In genomic region chr8:8622031-8622430, GRCm38 (mm10) we compare ENCODE assay signal across 19 mouse cellular contexts. TPM values are rescaled to one million over a fixed set of nuclear protein-coding genes. Genes with fewer than 3 reads are reported as not detected.
DNase-seq lines count a peak whose midpoint lies in the region; ATAC-seq and TF ChIP-seq lines count a peak whose summit lies in the region.
"Had no signal": no experiment of that assay in that cellular context is flagged by ENCODE, and none has a peak within 500 bp of the region (broad histone marks: within the 10 kb centered on the region; RNA-seq: fewer than 3 reads in every experiment).

No protein-coding gene starts in this region.

- no peak overlapping the region for H3K27ac ChIP-seq in cerebellum, adult 2 months (ENCODE audit: insufficient read depth, low read length)
- 0 out of 2 replicates have a peak overlapping the region, but pooled peaks have one; percentile 29 for H3K27ac ChIP-seq in hindbrain, embryonic 16.5 days (ENCODE audit: low read depth, low read length)
- no peak overlapping the region for H3K27ac ChIP-seq in hindbrain, embryonic 14.5 days
- H3K27ac ChIP-seq: gastrocnemius, adult 2 months; limb, embryonic 13.5 days; liver, embryonic 15.5 days; midbrain, embryonic 12.5 days had no signal

- 15% methylated on average over 12 of the region's 12 CpGs for WGBS in cerebellum, adult 2 months
- WGBS in hindbrain, embryonic 16.5 days: 65% methylated on average over 12 of the region's 12 CpGs
- 72% methylated on average over 12 of the region's 12 CpGs for WGBS in hindbrain, embryonic 14.5 days

- TF ChIP-seq CTCF in cerebellum, adult 2 months (IDR thresholded peaks at IDR 0.05; ENCODE audit: borderline replicate concordance, insufficient read depth, low read depth, low read length): no peak

- no peaks in the 10 kb centered on the region for H3K27me3 ChIP-seq in cerebellum, adult 2 months (ENCODE audit: control insufficient read depth, insufficient read depth, low read length)
- H3K27me3 ChIP-seq in hindbrain, embryonic 16.5 days (replicated peaks; ENCODE audit: control insufficient read depth, insufficient read depth, low read length): no peaks in the 10 kb centered on the region
- H3K27me3 ChIP-seq in hindbrain, embryonic 14.5 days (ENCODE audit: control insufficient read depth, insufficient read depth, low read length): no peaks in the 10 kb centered on the region
- H3K27me3 ChIP-seq: CH12.LX; limb, embryonic 13.5 days; liver, embryonic 15.5 days had no signal

- H3K36me3 ChIP-seq in hindbrain, embryonic 16.5 days (ENCODE audit: control insufficient read depth, insufficient read depth, low read length): peaks cover 9% of the 10 kb centered on the region
- peaks cover 49% of the 10 kb centered on the region for H3K36me3 ChIP-seq in hindbrain, embryonic 14.5 days (replicated peaks; ENCODE audit: control insufficient read depth, insufficient read depth)
- H3K36me3 ChIP-seq: liver, embryonic 15.5 days had no signal

- H3K9ac ChIP-seq in hindbrain, embryonic 16.5 days (ENCODE audit: low read depth, low read length): no peak overlapping the region
- no peak overlapping the region for H3K9ac ChIP-seq in hindbrain, embryonic 14.5 days
- H3K9ac ChIP-seq: limb, embryonic 13.5 days; liver, embryonic 15.5 days; midbrain, embryonic 12.5 days had no signal

- H3K9me3 ChIP-seq in hindbrain, embryonic 16.5 days (ENCODE audit: control insufficient read depth, low read length): no peaks in the 10 kb centered on the region
- H3K9me3 ChIP-seq in hindbrain, embryonic 14.5 days (ENCODE audit: control insufficient read depth, low read length): no peaks in the 10 kb centered on the region
- H3K9me3 ChIP-seq: limb, embryonic 13.5 days; liver, embryonic 15.5 days; midbrain, embryonic 12.5 days had no signal

- peak overlapping the region; percentile 21; the same call in 1 of the 2 replicates for H3K4me2 ChIP-seq in hindbrain, embryonic 16.5 days (ENCODE audit: low read length)
- no peak overlapping the region for H3K4me2 ChIP-seq in hindbrain, embryonic 14.5 days (replicated peaks)
- H3K4me2 ChIP-seq: limb, embryonic 13.5 days; liver, embryonic 15.5 days; midbrain, embryonic 12.5 days had no signal

- TF ChIP-seq POLR2A in cerebellum, adult 2 months (IDR thresholded peaks at IDR 0.05; ENCODE audit: borderline replicate concordance, insufficient read depth, low read length): no peak

- H3K4me1 ChIP-seq in cerebellum, adult 2 months (ENCODE audit: control insufficient read depth, insufficient read depth, low read length): peaks cover 7% of the 10 kb centered on the region; the same call in 1 of the 2 replicates
- peaks cover 22% of the 10 kb centered on the region for H3K4me1 ChIP-seq in hindbrain, embryonic 16.5 days (ENCODE audit: control insufficient read depth, insufficient read depth, low read depth, low read length)
- peaks cover 16% of the 10 kb centered on the region for H3K4me1 ChIP-seq in hindbrain, embryonic 14.5 days (replicated peaks; ENCODE audit: control insufficient read depth, insufficient read depth, low read length)
- H3K4me1 ChIP-seq: liver, embryonic 15.5 days had no signal

- peak; percentile 48 for ATAC-seq in hindbrain, embryonic 16.5 days
- no peak for ATAC-seq in hindbrain, embryonic 14.5 days (ENCODE audit: low FRiP score)
- ATAC-seq in megakaryocyte-erythroid progenitor cell, adult 5-6 weeks (replicated peaks; ENCODE audit: low FRiP score, low TSS enrichment, poor library complexity, severe bottlenecking): no peak
- ATAC-seq: inflammation-experienced regulatory T-cells, adult 6 months had no signal

- H3K4me3 ChIP-seq in cerebellum, adult 2 months (replicated peaks; ENCODE audit: insufficient read depth, low read depth, low read length): peak overlapping the region; percentile 1
- H3K4me3 ChIP-seq in hindbrain, embryonic 16.5 days (ENCODE audit: low read length): no peak overlapping the region
- H3K4me3 ChIP-seq in hindbrain, embryonic 14.5 days (replicated peaks; ENCODE audit: low read length): no peak overlapping the region
- H3K4me3 ChIP-seq: gastrocnemius, adult 2 months; heart, adult 2 months; limb, embryonic 13.5 days; liver, embryonic 15.5 days; midbrain, embryonic 12.5 days had no signal

- DNase-seq in cerebellum, adult 2 months: peak; percentile 15 to 24
- DNase-seq in cerebellum, adult 9-11 months: no peak
- DNase-seq in hindbrain, embryonic 14.5 days (ENCODE audit: low spot score): no peak
- DNase-seq in right cerebral cortex, postnatal 25 days: peak; percentile 40
- DNase-seq in right cerebral cortex, postnatal 14 days: no peak
- no peak for DNase-seq in ovary, postnatal 36 days (ENCODE audit: low spot score)
- DNase-seq: adrenal gland, postnatal 10 days; embryo, embryonic 11 days; gastrocnemius, adult 2 months; heart, adult 2 months; lung, postnatal 10 days; spleen, adult 18-20 months had no signal

RNA-seq across cellular contexts. Expression of gene Efnb2, which starts 39.0 kb away (rescaled TPM):
- 14.3 and 15.7 TPM in 2 replicates for polyA plus RNA-seq in cerebellum, adult 2 months (2012; rRNA removed)
- polyA plus RNA-seq in hindbrain, embryonic 16.5 days (2015; fragmentation: Nextera tagmentation; extraction: Ambion mirVana): 9.6 and 16.8 TPM in 2 replicates
- polyA plus RNA-seq in hindbrain, embryonic 14.5 days (2014; fragmentation: Nextera tagmentation; extraction: Ambion mirVana): 21.9 and 23.8 TPM in 2 replicates
- 0.42 TPM in 1 of 2 replicates, not detected in the other for total RNA-seq in megakaryocyte-erythroid progenitor cell, adult 5-6 weeks (2014; fragmentation: Nextera tagmentation)
- 0.09 TPM in 1 of 2 replicates, not detected in the other for total RNA-seq in megakaryocyte-erythroid progenitor cell, adult 5-6 weeks (2017)

Comparison
In these comparisons a context has a peak if more than half of its experiments do, and no peak if none do; other contexts are left out.
1. DNase-seq: peak in cerebellum, adult 2 months (2 of 2) and right cerebral cortex, postnatal 25 days (single experiment); none in cerebellum, adult 9-11 months (single experiment), hindbrain, embryonic 14.5 days (single experiment), right cerebral cortex, postnatal 14 days (single experiment) and ovary, postnatal 36 days (single experiment).